Mouse (Mus musculus) ES-E14 (cell line): ENCODE results near the gene Chrna10. TPM values are rescaled to one million over a fixed set of nuclear protein-coding genes. Genes with fewer than 3 reads are reported as not detected.

Source experiments
- DNase-seq: peaks from one replicate; pipeline ENCODE4 v3.0.0-alpha.2; 2013; ENCODE audit warnings: low read depth, low spot score
- H3K27ac ChIP-seq: 2 replicates; pipeline ENCODE4 v1.5.1; 2012; ENCODE audit warnings: low read depth, mild to moderate bottlenecking, low read length, moderate library complexity, mixed read lengths; ENCODE audit not compliant: poor library complexity, insufficient read depth, severe bottlenecking
- H3K36me3 ChIP-seq: 2 replicates; pipeline ENCODE4 v1.6.1; 2012; ENCODE audit warnings: mild to moderate bottlenecking, low read length, moderate library complexity, mixed read lengths; ENCODE audit not compliant: control insufficient read depth, poor library complexity, insufficient read depth, severe bottlenecking
- H3K4me1 ChIP-seq, 2 experiments: fragments of 150-350 bp in 1 of 2; sonication (generic) in 1 of 2; 2 replicates each; pipeline ENCODE4 v1.6.1; 2012; ENCODE audit warnings: low read length in 2 of 2, mild to moderate bottlenecking in 1 of 2, mixed read lengths in 1 of 2; ENCODE audit not compliant: control insufficient read depth in 2 of 2, insufficient read depth in 2 of 2, poor library complexity in 1 of 2
- H3K4me3 ChIP-seq, 2 experiments: fragments of 150-350 bp in 1 of 2; sonication (generic) in 1 of 2; 2 replicates each; pipeline ENCODE4 v1.5.1; 2012; ENCODE audit warnings: low read length in 2 of 2, low read depth in 1 of 2, mild to moderate bottlenecking in 1 of 2, mixed read lengths in 1 of 2; ENCODE audit not compliant: insufficient read depth in 1 of 2, poor library complexity in 1 of 2, severe bottlenecking in 1 of 2
- H3K9ac ChIP-seq: 2 replicates; pipeline ENCODE4 v1.6.1; 2012; ENCODE audit warnings: low read depth, mild to moderate bottlenecking, low read length, mixed read lengths; ENCODE audit not compliant: poor library complexity, insufficient read depth, severe bottlenecking
- H3K9me3 ChIP-seq: fragments of 150-350 bp; sonication (generic); 2 replicates; pipeline ENCODE4 v1.6.1; 2012; ENCODE audit warnings: low read depth, mild to moderate bottlenecking, low read length; ENCODE audit not compliant: control insufficient read depth, insufficient read depth
- CHD2 ChIP-seq: IDR thresholded peaks from 2 replicates; pipeline ENCODE4 v1.6.1; 2014; ENCODE audit warnings: mild to moderate bottlenecking, low read depth, low read length, inconsistent platforms
- HCFC1 ChIP-seq: IDR thresholded peaks from 2 replicates; pipeline ENCODE4 v1.6.1; 2012; ENCODE audit warnings: low read length, inconsistent platforms, borderline replicate concordance; ENCODE audit not compliant: insufficient read depth
- MAFK ChIP-seq: IDR thresholded peaks from 2 replicates; pipeline ENCODE4 v1.6.1; 2014; ENCODE audit warnings: mild to moderate bottlenecking, low read depth, low read length, inconsistent platforms; ENCODE audit not compliant: insufficient read depth
- ZC3H11A ChIP-seq: IDR thresholded peaks from 2 replicates; pipeline ENCODE4 v1.6.1; 2012; ENCODE audit warnings: low read depth, mild to moderate bottlenecking, inconsistent platforms, low read length, borderline replicate concordance
- ZNF384 ChIP-seq: IDR thresholded peaks from 2 replicates; pipeline ENCODE4 v1.6.1; 2012; ENCODE audit warnings: low read depth, low read length, inconsistent platforms
- in situ Hi-C, 2 experiments: fragments of 600-800 bp; cut with MboI; formaldehyde crosslinking; loops; one replicate each; pipeline ENCODE4 v1.15.1; 2025; ENCODE audit warnings: low sequenced_read_pairs in 2 of 2, inconsistent platforms in 1 of 2; ENCODE audit not compliant: unreplicated experiment in 2 of 2
- total RNA-seq: library from RNA; depleted of rRNA; stranded (reverse); fragments of 300-350 nt; gene quantifications from 2 replicates; pipeline ENCODE4 v1.2.3, GENCODE M21; 2012

Gene Chrna10
- total RNA-seq, 1 experiment, result 0.27 TPM

- in situ Hi-C loops, result no loop called here
- DNase-seq, result no peak
- 0 out of 2 replicates have a peak overlapping the region, but pooled peaks have one; percentile 6 for H3K9ac ChIP-seq
- no peaks in the 10 kb centered on the region; a peak in 1 of 4 replicates for H3K4me1 ChIP-seq
- H3K4me3 ChIP-seq, result peak overlapping the region; percentile 11 to 13; a peak in 2 of 4 replicates
- no peak overlapping the region for H3K27ac ChIP-seq
- H3K9me3 ChIP-seq, result no peaks in the 10 kb centered on the region
- no peak for TF ChIP-seq ZNF384
- no peak for TF ChIP-seq CHD2
- TF ChIP-seq MAFK, result no peak
- no peak for TF ChIP-seq ZC3H11A
- no peak for TF ChIP-seq HCFC1
- H3K36me3 ChIP-seq, result peaks cover 18% of the 10 kb centered on the region
Observed at GRCm38 (mm10) chr7:102084041-102084696, 32.5 kb downstream of the Chrna10 start.

- no peak for DNase-seq
- Histone ChIP-seq H3K4me1 (no peaks in the 10 kb centered on the region; a peak in 1 of 4 replicates), H3K27ac (no peak within 1 kb of the TSS), H3K36me3 (peaks cover 21% of the 10 kb centered on the region), H3K9ac (0 out of 2 replicates have a peak within 1 kb of the TSS, but pooled peaks have one; percentile 6), H3K4me3 (peak within 1 kb of the TSS; percentile 11 to 13; a peak in 1 of 4 replicates), H3K9me3 (no peaks in the 10 kb centered on the region)
- in situ Hi-C loops, result no loop called here
- TF ChIP-seq CHD2 (no peak), HCFC1 (no peak), ZC3H11A (no peak), ZNF384 (no peak), MAFK (no peak)
Observed at GRCm38 (mm10) chr7:102082816-102083215, 33.8 kb downstream of the Chrna10 start, which contains the start of gene Trpc2. Gene Trpc2, plus strand, starts transcription at chr7:102083116.

- DNase-seq, result no peak
- in situ Hi-C loops, result no loop called here
- Histone ChIP-seq H3K4me3 (no peak overlapping the region), H3K4me1 (peaks cover 0 to 2% of the 10 kb centered on the region in 2 experiments; a peak in 1 of 4 replicates), H3K36me3 (peaks cover 30% of the 10 kb centered on the region), H3K27ac (no peak overlapping the region), H3K9me3 (no peaks in the 10 kb centered on the region), H3K9ac (no peak overlapping the region)
- no peak for TF ChIP-seq MAFK
- no peak for TF ChIP-seq HCFC1
- no peak for TF ChIP-seq CHD2
- TF ChIP-seq ZNF384, result no peak
- no peak for TF ChIP-seq ZC3H11A
Observed at GRCm38 (mm10) chr7:102081784-102082183, 34.8 kb downstream of the Chrna10 start.

- no peaks in the 10 kb centered on the region for H3K9me3 ChIP-seq
- no peak overlapping the region for H3K27ac ChIP-seq
- H3K36me3 ChIP-seq, result peaks cover 35% of the 10 kb centered on the region
- TF ChIP-seq CHD2 (no peak), ZC3H11A (no peak), MAFK (no peak)
- no peak for DNase-seq
- H3K4me3 ChIP-seq, result no peak overlapping the region
- in situ Hi-C loops, result no loop called here
- peaks cover 0 to 2% of the 10 kb centered on the region in 2 experiments; a peak in 1 of 4 replicates for H3K4me1 ChIP-seq
- H3K9ac ChIP-seq, result no peak overlapping the region
Observed at GRCm38 (mm10) chr7:102080311-102080710, 36.3 kb downstream of the Chrna10 start.
